Mouse (Mus musculus): ENCODE measurements around the gene Tmem53. TPM values are rescaled to one million over a fixed set of nuclear protein-coding genes. Genes with fewer than 3 reads are reported as not detected.
A peak's percentile ranks its signal among the peaks of the same experiment; 100 is the strongest.
"Not testable (repeated sequence)": the region's sequence is repeated elsewhere in the genome, so short reads cannot be mapped to it uniquely, and the experiment has no call there.

The Tmem53 gene
- polyA plus RNA-seq, 1 experiment from 2014 or later: 9.6 TPM

DNA sequence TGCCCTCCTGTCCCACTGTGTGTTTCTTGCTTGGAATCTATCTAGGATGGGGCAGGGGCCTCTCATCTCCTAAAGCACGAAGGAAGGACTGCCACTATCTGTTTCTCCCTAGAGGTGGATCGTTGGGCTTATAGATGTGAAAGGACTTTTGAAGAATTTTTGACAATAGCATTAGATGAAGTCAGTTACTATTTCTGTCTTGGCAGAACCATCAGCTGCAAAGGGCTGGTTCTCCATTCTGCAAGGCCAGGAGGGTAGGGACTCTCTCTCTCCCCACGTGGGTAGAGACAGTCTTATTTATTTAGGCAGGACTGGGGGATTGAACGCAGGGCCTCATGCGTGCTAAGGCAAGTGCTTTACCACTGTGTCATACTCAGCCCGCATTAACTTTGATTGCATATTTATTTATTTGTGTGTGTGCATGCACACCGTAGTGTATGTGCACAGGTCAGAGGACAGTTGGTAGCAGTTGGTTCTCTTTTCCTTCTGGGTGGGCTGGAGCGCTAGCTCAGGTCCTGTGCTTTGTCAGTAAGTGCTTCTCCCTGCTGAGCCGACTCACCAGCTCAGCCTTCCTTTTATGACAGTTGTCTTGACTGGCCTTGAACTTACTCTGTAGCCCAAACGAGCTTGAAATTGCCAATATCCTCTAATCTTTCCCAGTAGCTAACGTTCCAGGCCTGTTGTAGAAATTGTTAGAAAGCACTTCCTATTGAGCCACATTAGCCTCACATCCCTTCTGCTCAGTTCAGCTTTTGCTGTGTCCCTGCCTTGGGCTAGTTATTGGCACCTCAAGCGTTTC lies 1.7 kb downstream of the Tmem53 start:
- H3K4me3 ChIP-seq: no peak overlapping the region
- H3K4me2 ChIP-seq (replicated peaks): no peak overlapping the region
- peaks cover 10% of the 10 kb centered on the region; the same call in 1 of the 2 replicates for H3K4me1 ChIP-seq
- H3K36me3 ChIP-seq: no peaks in the 10 kb centered on the region
- H3K27ac ChIP-seq: no peak overlapping the region
- no peaks in the 10 kb centered on the region for H3K27me3 ChIP-seq
- 72% methylated on average over 12 of the region's 12 CpGs for WGBS
- ATAC-seq (ENCODE audit: low FRiP score): no peak
- no peak overlapping the region for H3K9ac ChIP-seq
- H3K9me3 ChIP-seq (replicated peaks): no peaks in the 10 kb centered on the region

DNA sequence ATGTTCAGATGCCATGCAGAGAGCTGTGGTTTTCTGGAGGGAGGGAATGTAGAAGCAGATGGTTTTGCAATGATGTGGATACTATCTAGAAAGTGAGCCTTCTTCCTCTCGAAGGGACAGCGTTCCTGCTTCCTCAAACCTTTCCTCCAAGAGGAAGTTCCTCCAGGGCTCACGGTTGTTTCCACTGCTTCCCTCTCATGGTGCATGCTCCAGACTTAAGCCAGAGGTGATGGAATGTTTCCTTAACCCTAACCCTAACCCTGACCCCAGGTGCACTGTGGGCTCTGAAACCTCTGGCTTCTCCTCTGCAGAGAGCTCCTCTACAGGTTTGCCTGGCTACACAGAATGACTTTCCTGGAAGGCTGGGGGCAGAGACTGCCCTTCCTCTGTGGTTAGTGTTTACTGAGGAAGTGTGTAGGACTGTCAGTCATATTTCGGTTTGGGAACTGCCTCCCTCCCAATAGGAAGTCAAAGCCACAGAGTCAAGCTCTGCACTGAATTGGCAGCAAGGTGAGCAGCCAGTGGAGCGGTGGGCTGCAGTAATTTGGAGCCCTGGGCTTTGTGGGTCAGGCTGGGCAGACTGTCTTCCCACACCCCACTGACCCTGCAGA lies 2.4 kb downstream of the Tmem53 start:
- Histone ChIP-seq H3K4me1 (peaks cover 10% of the 10 kb centered on the region; the same call in 1 of the 2 replicates), H3K27me3 (no peaks in the 10 kb centered on the region), H3K4me2 (replicated peaks) (no peak overlapping the region), H3K27ac (no peak overlapping the region), H3K9ac (no peak overlapping the region), H3K4me3 (no peak overlapping the region), H3K36me3 (no peaks in the 10 kb centered on the region), H3K9me3 (replicated peaks) (no peaks in the 10 kb centered on the region)
- no peak for ATAC-seq (ENCODE audit: low FRiP score)
- WGBS: 78% methylated on average over 5 of the region's 5 CpGs

DNA sequence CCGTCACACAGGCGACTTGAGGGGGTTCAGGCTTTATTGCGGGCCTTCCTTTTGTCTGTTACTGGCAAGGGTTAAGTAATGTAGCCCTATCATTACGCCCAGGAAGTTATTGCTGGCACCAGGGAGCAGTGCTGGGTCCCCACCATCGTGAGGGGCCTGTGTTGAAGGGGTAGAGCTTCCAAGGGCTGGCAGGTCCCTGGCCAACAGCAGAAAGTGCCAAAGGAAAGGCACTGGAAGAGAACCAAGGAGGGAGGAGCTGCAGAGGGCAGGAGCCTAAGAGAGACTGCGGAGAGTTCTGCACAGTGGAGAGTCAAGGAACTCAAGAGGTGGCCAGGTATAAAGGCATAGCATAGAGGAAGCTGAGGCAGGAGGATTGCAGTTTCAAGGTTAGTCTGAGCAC lies 2.9 kb downstream of the Tmem53 start:
- Histone ChIP-seq H3K27me3 (no peaks in the 10 kb centered on the region), H3K4me2 (replicated peaks) (no peak overlapping the region), H3K27ac (no peak overlapping the region), H3K9ac (no peak overlapping the region), H3K36me3 (no peaks in the 10 kb centered on the region), H3K4me1 (peaks cover 10% of the 10 kb centered on the region; the same call in 1 of the 2 replicates), H3K9me3 (replicated peaks) (no peaks in the 10 kb centered on the region), H3K4me3 (no peak overlapping the region)
- ATAC-seq (ENCODE audit: low FRiP score): no peak
- 50% methylated on average over 6 of the region's 6 CpGs for WGBS

DNA sequence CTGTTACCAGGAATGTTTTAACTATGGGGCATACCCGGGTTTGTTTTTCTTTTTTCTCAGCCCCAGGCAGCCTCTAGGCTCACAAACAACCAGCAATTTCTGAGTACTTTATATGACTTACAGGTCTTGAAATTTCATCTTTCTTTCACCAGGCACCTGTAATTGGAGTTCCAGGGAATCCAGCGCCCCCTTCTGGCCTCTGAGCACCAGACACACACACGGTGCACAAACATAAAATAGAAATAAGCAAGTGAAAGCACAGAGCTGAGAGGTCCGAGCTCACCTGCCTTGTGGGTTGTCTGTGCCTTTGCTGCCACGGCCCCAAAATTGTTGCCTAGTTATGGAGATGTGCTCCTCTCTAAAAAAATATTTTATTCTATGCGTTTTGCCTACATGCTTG lies 8.2 kb downstream of the Tmem53 start:
- not testable (repeated sequence) for H3K27me3 ChIP-seq; H3K36me3 ChIP-seq; H3K27ac ChIP-seq; H3K4me1 ChIP-seq; ATAC-seq (ENCODE audit: low FRiP score); H3K9me3 ChIP-seq (replicated peaks); H3K4me3 ChIP-seq; H3K9ac ChIP-seq; H3K4me2 ChIP-seq (replicated peaks)
- 73% methylated on average over 6 of the region's 6 CpGs for WGBS

DNA sequence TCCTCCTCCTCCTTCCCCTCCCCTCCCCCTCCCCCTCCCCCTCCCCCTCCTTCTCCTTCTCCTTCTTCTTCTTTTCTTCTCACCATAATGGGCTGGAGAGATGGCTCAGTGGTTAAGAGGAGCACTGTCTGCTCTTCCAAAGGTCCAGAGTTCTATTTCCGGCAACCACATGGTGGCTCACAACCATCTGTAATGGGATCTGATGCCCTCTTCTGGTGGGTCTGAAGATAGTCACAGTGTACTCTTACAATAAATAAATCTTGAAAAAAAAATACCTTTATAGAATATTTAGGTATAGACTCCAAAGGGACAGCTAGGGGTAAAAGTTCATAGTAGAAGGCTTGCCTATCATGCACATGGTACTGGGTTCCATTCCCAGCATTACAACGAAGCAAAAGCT lies 9.5 kb downstream of the Tmem53 start:
- Histone ChIP-seq H3K9ac (no peak overlapping the region), H3K4me3 (no peak overlapping the region), H3K27ac (no peak overlapping the region), H3K27me3 (no peaks in the 10 kb centered on the region), H3K4me1 (no peaks in the 10 kb centered on the region), H3K9me3 (replicated peaks) (no peaks in the 10 kb centered on the region), H3K4me2 (replicated peaks) (no peak overlapping the region), H3K36me3 (no peaks in the 10 kb centered on the region)
- no peak for ATAC-seq (ENCODE audit: low FRiP score)
- WGBS: 94% methylated on average over 2 of the region's 2 CpGs

DNA sequence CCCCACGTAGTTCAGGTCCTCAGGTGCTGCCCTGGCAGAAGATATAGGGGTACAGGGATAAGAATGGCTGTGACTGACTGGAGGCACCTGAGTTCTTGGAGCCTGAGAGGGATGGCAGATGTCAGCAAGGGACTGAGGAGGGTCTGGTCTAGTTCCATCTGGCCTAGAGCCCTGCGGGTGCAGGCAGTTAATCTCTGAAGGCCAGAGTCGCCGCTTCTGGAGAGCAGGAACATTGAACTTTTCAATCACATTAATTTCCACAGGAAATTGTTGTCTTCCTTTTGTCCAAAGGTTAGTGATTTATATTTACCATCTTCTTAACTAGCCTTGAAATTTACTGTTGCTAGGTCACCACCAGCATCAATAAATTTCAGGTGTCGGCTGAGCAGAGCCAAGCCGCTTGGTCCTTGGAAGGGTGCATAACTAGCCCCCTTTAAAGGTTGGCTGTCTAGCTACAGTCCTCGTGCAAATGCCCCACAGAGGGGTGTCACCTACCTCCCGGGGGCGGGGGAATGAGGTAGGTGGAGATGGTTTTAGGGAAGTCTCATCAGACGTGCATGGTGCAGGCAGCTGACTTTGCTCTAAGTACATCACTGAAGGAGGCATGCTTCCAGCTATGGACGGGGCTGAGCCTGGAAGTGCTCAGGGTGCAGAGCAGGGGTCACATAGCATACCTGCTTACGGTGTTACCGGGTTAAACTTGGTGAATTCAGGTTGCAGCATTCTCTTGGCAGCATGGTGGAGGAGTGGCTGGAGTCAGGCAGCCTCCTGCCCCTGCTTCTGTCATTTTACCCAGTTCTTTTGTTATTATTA lies 10.6 kb downstream of the Tmem53 start:
- no peaks in the 10 kb centered on the region for H3K9me3 ChIP-seq (replicated peaks)
- H3K27ac ChIP-seq: no peak overlapping the region
- no peaks in the 10 kb centered on the region for H3K27me3 ChIP-seq
- no peak for ATAC-seq (ENCODE audit: low FRiP score)
- WGBS: 78% methylated on average over 13 of the region's 13 CpGs
- no peak overlapping the region for H3K9ac ChIP-seq
- H3K36me3 ChIP-seq: no peaks in the 10 kb centered on the region
- H3K4me2 ChIP-seq (replicated peaks): no peak overlapping the region
- no peaks in the 10 kb centered on the region for H3K4me1 ChIP-seq
- no peak overlapping the region for H3K4me3 ChIP-seq

DNA sequence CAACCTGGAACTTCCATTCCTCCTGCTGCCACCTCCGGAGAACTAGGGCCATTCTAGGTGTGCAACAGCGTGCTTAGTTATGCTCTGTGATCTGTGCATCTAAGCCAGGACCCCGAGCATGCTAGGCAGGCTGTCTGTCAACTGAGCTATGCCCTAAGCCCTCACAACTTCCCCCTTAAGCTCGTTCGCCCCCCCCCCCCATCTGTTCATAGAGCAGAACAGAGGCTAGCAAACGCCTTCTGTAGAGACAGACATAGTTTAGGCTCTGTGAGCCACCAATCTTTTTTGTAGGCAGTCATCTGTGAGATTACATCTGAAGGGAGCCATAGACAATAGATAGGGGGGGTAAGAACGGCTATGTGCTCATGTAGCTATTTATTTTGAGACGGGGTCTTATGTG lies 11.2 kb downstream of the Tmem53 start:
- H3K9me3 ChIP-seq (replicated peaks): no peaks in the 10 kb centered on the region
- no peaks in the 10 kb centered on the region for H3K4me1 ChIP-seq
- H3K4me2 ChIP-seq (replicated peaks): no peak overlapping the region
- ATAC-seq (ENCODE audit: low FRiP score): no peak
- no peak overlapping the region for H3K4me3 ChIP-seq
- H3K27me3 ChIP-seq: no peaks in the 10 kb centered on the region; the same call in 1 of the 2 replicates
- 61% methylated on average over 8 of the region's 8 CpGs for WGBS
- H3K27ac ChIP-seq: no peak overlapping the region
- H3K9ac ChIP-seq: no peak overlapping the region
- no peaks in the 10 kb centered on the region for H3K36me3 ChIP-seq

DNA sequence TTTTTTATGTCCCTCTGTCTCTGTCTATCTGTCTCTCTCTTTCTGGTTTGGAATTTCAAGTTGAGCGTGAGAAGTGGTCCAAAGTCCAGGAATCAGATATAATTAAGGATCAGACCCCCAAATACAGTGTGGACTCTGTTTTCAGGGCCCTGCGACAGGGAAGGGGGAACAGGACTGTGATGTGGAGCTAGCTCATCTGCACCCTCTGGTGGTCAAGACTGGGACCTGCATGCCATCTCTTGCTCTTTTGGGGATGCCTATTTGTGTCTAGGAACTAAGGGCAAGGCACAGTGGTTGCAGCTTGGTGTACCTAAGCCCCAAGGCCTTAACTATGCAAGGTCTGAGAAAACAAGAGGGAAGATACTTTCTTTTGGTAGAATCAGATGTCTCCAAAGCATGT lies 15.5 kb downstream of the Tmem53 start:
- Histone ChIP-seq H3K9me3 (replicated peaks) (no peaks in the 10 kb centered on the region), H3K4me2 (replicated peaks) (no peak overlapping the region), H3K4me3 (no peak overlapping the region), H3K9ac (no peak overlapping the region), H3K4me1 (peaks cover 10% of the 10 kb centered on the region), H3K36me3 (peaks cover 14% of the 10 kb centered on the region; the same call in 1 of the 2 replicates), H3K27me3 (peaks cover 8% of the 10 kb centered on the region), H3K27ac (no peak overlapping the region)
- ATAC-seq (ENCODE audit: low FRiP score): no peak
- 3% methylated on average over 2 of the region's 2 CpGs for WGBS

DNA sequence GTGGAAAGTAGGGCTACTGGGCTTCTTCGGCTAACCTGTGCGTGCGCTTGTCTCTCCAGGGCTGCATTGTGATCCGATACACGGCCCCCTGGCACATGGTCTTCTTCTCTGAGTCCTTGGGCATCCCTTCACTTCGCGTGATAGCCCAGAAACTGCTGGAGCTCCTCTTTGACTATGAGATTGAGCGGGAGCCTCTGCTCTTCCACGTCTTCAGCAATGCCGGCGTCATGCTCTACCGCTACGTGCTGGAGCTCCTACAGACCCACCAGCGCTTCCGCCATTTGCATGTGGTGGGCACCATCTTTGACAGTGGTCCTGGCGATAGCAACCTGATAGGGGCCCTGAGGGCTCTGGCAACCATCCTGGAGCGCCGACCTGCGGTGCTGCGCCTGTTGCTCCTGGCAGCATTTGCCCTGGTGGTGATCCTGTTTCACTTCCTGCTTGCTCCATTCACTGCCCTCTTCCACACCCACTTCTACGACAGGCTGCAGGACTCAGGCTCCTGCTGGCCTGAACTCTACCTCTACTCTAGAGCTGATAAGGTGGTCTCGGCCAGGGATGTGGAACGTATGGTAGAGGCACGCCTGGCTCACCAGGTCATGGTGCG lies 16.2 kb downstream of the Tmem53 start:
- WGBS: 87% methylated on average over 25 of the region's 25 CpGs
- Histone ChIP-seq H3K4me1 (peaks cover 17% of the 10 kb centered on the region), H3K4me2 (replicated peaks) (no peak overlapping the region), H3K9ac (no peak overlapping the region), H3K27me3 (peaks cover 8% of the 10 kb centered on the region), H3K36me3 (peaks cover 19% of the 10 kb centered on the region; the same call in 1 of the 2 replicates), H3K27ac (no peak overlapping the region), H3K9me3 (replicated peaks) (no peaks in the 10 kb centered on the region), H3K4me3 (no peak overlapping the region)
- no peak for ATAC-seq (ENCODE audit: low FRiP score)

DNA sequence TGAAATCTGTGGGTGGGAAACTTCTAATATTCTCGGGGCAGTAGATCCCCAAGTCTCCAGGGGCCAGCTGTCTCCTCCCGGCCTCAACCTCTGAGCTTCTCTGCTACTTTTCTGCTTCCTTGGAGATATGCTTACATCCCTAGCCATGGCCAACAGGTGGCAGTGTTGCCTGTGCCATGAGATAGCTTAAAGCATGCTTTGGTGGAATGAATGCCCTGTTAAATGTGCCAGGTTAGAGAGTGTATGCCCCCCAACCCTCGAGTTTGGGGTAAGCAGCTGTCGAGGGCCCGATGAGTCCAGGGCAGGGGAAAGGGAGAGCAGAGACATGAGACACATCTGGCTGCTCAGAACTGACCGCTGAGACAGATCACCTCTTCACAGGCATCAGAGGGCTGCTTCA lies 18.5 kb downstream of the Tmem53 start:
- H3K4me2 ChIP-seq (replicated peaks): no peak overlapping the region
- H3K36me3 ChIP-seq: peaks cover 40% of the 10 kb centered on the region
- no peak overlapping the region for H3K4me3 ChIP-seq
- H3K9ac ChIP-seq: no peak overlapping the region
- H3K27me3 ChIP-seq: peaks cover 8% of the 10 kb centered on the region
- 0 out of 2 replicates have a peak, but pooled peaks have one; percentile 19 for ATAC-seq (ENCODE audit: low FRiP score)
- peaks cover 22% of the 10 kb centered on the region for H3K4me1 ChIP-seq
- peak overlapping the region; percentile 40; the same call in 1 of the 2 replicates for H3K27ac ChIP-seq
- no peaks in the 10 kb centered on the region; the same call in 1 of the 2 replicates for H3K9me3 ChIP-seq (replicated peaks)
- WGBS: 17% methylated on average over 6 of the region's 6 CpGs

DNA sequence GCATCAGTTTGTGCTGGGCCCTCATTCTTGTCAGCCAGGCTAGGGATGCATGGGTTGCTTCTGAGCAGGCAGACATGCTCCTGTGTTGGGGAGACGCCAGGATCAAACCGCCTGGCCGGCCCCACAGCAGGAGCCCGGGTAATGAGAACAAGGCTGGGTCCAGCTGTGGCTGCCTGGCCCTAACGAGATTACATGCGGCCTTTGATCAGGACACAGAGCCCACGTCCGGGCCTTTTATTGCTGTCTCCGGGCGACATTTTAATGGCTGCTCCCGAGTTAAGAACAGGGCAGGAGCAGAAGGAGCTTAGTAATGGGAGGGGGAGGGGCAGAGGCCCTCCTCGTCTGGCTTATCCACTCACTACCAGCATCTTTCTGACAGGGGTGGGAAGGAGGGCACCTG lies 20.7 kb downstream of the Tmem53 start:
- H3K4me3 ChIP-seq: no peak overlapping the region
- H3K27me3 ChIP-seq: peaks cover 8% of the 10 kb centered on the region
- H3K36me3 ChIP-seq: peaks cover 62% of the 10 kb centered on the region
- H3K27ac ChIP-seq: peak overlapping the region; percentile 82
- no peak overlapping the region for H3K9ac ChIP-seq
- H3K4me1 ChIP-seq: peaks cover 36% of the 10 kb centered on the region
- peak; percentile 51 for ATAC-seq (ENCODE audit: low FRiP score)
- 7% methylated on average over 12 of the region's 12 CpGs for WGBS
- no peak overlapping the region for H3K4me2 ChIP-seq (replicated peaks)
- no peaks in the 10 kb centered on the region; the same call in 1 of the 2 replicates for H3K9me3 ChIP-seq (replicated peaks)

DNA sequence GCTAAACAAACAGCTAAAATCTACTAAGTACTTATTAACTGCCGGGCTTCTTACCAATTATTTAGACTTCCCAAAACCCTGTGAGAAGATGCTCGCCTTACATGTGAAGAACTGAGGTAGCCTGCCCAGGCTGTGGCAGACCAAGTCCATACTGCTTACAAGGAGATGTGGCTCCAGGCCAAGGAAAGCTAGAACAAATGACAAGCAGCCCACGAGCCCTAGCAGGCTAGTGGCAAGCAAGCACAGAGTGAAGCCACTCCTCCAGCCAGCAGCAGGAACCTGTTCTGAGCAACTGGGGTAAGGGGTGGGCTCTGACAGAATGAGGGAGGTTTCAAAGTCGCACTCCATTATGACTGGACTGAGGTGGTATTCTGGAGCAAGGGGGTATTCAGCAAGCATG lies 23.0 kb downstream of the Tmem53 start:
- no peak for ATAC-seq (ENCODE audit: low FRiP score)
- Histone ChIP-seq H3K4me2 (replicated peaks) (no peak overlapping the region), H3K4me3 (no peak overlapping the region), H3K9me3 (replicated peaks) (no peaks in the 10 kb centered on the region; the same call in 1 of the 2 replicates), H3K9ac (no peak overlapping the region), H3K4me1 (peaks cover 53% of the 10 kb centered on the region), H3K36me3 (peaks cover 84% of the 10 kb centered on the region), H3K27ac (no peak overlapping the region), H3K27me3 (no peaks in the 10 kb centered on the region)
- WGBS: 95% methylated on average over 4 of the region's 4 CpGs
